Mouse (Mus musculus): ENCODE results near the gene Cacna1c.

- TF ChIP-seq GATA1 (IDR thresholded peaks at IDR 0.05; ENCODE audit: borderline replicate concordance, low read length) (no peak), FLI1 (IDR thresholded peaks at IDR 0.05; ENCODE audit: low read length) (no peak)
Observed at GRCm38 (mm10) chr6:118674781-118675180, 521.4 kb downstream of the Cacna1c start.

All from megakaryocyte, embryonic 14.5 days (primary cell).